ENCODE assay signal across 9 mouse cellular contexts in the genomic region with DNA sequence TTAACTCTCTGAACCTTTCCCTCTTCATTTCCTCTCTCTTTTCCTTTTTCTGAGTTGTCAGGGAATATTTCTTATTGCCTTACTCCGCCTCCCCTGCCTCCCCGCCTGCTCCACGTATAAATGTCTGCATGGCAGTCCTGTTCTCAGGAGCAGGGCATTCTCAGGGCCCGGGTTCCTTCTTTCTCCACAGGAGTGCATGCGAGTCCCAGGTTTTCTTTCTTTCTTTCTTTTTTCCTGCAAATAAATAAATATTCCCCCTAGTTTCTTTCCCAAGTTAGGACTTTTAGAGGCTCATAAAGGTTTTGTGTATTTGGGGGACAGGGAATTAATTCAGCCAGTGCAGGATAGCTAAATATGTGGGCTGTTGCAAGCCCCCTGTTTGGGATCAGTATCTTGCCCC. TPM values are rescaled to one million over a fixed set of nuclear protein-coding genes. Genes with fewer than 3 reads are reported as not detected.
DNase-seq lines count a peak whose midpoint lies in the region; ATAC-seq and TF ChIP-seq lines count a peak whose summit lies in the region.
"Had no signal": no experiment of that assay in that cellular context is flagged by ENCODE, and none has a peak within 500 bp of the region (broad histone marks: within the 10 kb centered on the region; RNA-seq: fewer than 3 reads in every experiment).

No protein-coding gene starts in this region.

- no peak for ATAC-seq in hindbrain, embryonic 12.5 days (ENCODE audit: low FRiP score)
- no peak for ATAC-seq in limb, embryonic 14.5 days (ENCODE audit: low FRiP score, low read depth)

- H3K27me3 ChIP-seq in hindbrain, embryonic 12.5 days: peaks cover 44% of the 10 kb centered on the region
- peaks cover 31% of the 10 kb centered on the region; the same call in 1 of the 2 replicates for H3K27me3 ChIP-seq in limb, embryonic 14.5 days (ENCODE audit: control insufficient read depth, insufficient read depth, low read length)

- H3K4me2 ChIP-seq in hindbrain, embryonic 12.5 days (replicated peaks): peak overlapping the region; percentile 76
- H3K4me2 ChIP-seq in limb, embryonic 14.5 days (replicated peaks; ENCODE audit: low read depth, low read length, severe bottlenecking): peak overlapping the region; percentile 72; the same call in 1 of the 2 replicates

- peak; percentile 53 for DNase-seq in NIH3T3 (ENCODE audit: low read depth)
- peak; percentile 38 to 41 for DNase-seq in adrenal gland, postnatal 36 days
- DNase-seq in limb, embryonic 14.5 days (ENCODE audit: low spot score): no peak
- DNase-seq in layer of hippocampus, adult 18-20 months (ENCODE audit: low spot score in 2 of 2): no peak
- DNase-seq in gastrocnemius, postnatal 25 days: no peak
- DNase-seq in urinary bladder, adult 18-20 months (ENCODE audit: low spot score in 2 of 2): no peak
- DNase-seq: left cerebral cortex, postnatal 4 days had no signal

- H3K27ac ChIP-seq in hindbrain, embryonic 12.5 days: 0 out of 2 replicates have a peak overlapping the region, but pooled peaks have one; percentile 52
- no peak overlapping the region for H3K27ac ChIP-seq in limb, embryonic 14.5 days (replicated peaks; ENCODE audit: low read depth, low read length)

- H3K4me3 ChIP-seq in hindbrain, embryonic 12.5 days: peak overlapping the region; percentile 83
- peak overlapping the region; percentile 91 for H3K4me3 ChIP-seq in limb, embryonic 14.5 days (replicated peaks; ENCODE audit: low read length)
- H3K4me3 ChIP-seq: erythroblast, embryonic 14.5 days had no signal

- no peaks in the 10 kb centered on the region for H3K9me3 ChIP-seq in hindbrain, embryonic 12.5 days (replicated peaks)
- H3K9me3 ChIP-seq in limb, embryonic 14.5 days (ENCODE audit: control insufficient read depth, low read length): no peaks in the 10 kb centered on the region

- TF ChIP-seq POLR2A in limb, embryonic 14.5 days (IDR thresholded peaks at IDR 0.05; ENCODE audit: borderline replicate concordance, extremely low read depth, insufficient read depth, insufficient read length): no peak

- no peaks in the 10 kb centered on the region for H3K36me3 ChIP-seq in hindbrain, embryonic 12.5 days
- no peaks in the 10 kb centered on the region for H3K36me3 ChIP-seq in limb, embryonic 14.5 days (ENCODE audit: control insufficient read depth, insufficient read depth, low read length)

- WGBS in hindbrain, embryonic 12.5 days: 9% methylated on average over 5 of the region's 5 CpGs
- WGBS in limb, embryonic 14.5 days: 23% methylated on average over 5 of the region's 5 CpGs

- peaks cover 50% of the 10 kb centered on the region for H3K4me1 ChIP-seq in hindbrain, embryonic 12.5 days
- H3K4me1 ChIP-seq in limb, embryonic 14.5 days (ENCODE audit: control insufficient read depth, insufficient read depth, low read length): peaks cover 26% of the 10 kb centered on the region; the same call in 1 of the 2 replicates

- H3K9ac ChIP-seq in hindbrain, embryonic 12.5 days: peak overlapping the region; percentile 41
- 0 out of 2 replicates have a peak overlapping the region, but pooled peaks have one; percentile 3 for H3K9ac ChIP-seq in limb, embryonic 14.5 days (ENCODE audit: low read depth, low read length, severe bottlenecking)

RNA-seq across cellular contexts. Expression of a gene that starts 2.5 kb away (rescaled TPM):
- 10 to 100 TPM; 23.4 to 30.3 TPM for total RNA-seq in adrenal gland, postnatal 36 days (2021)
- polyA plus RNA-seq in hindbrain, embryonic 12.5 days (2016; fragmentation: Nextera tagmentation; extraction: Ambion mirVana): 39.0 and 45.6 TPM in 2 replicates
- 45.1 and 73.1 TPM in 2 replicates for polyA plus RNA-seq in limb, embryonic 14.5 days (2012; rRNA removed)
- polyA plus RNA-seq in limb, embryonic 14.5 days (2014; fragmentation: Nextera tagmentation; extraction: Ambion mirVana): 15.3 and 17.6 TPM in 2 replicates
- 1 to 10 TPM; 3.6 to 4.1 TPM for total RNA-seq in layer of hippocampus, adult 18-20 months (2021)
- total RNA-seq in gastrocnemius, postnatal 25 days (2021): 10 to 100 TPM in 1 of 2 experiments, 1 to 10 TPM in 1; 9.1 to 15.6 TPM

RNA-seq across cellular contexts. Expression of a gene that starts 27.7 kb away (rescaled TPM):
- total RNA-seq in adrenal gland, postnatal 36 days (2021): 1 to 10 TPM; 5.2 to 7.2 TPM
- polyA plus RNA-seq in hindbrain, embryonic 12.5 days (2016; fragmentation: Nextera tagmentation; extraction: Ambion mirVana): 0.53 and 0.83 TPM in 2 replicates
- polyA plus RNA-seq in limb, embryonic 14.5 days (2012; rRNA removed): 0.08 and 0.13 TPM in 2 replicates
- polyA plus RNA-seq in limb, embryonic 14.5 days (2014; fragmentation: Nextera tagmentation; extraction: Ambion mirVana): 0.35 and 0.72 TPM in 2 replicates
- 1 to 10 TPM; 1.1 to 1.3 TPM for total RNA-seq in layer of hippocampus, adult 18-20 months (2021)
- total RNA-seq in gastrocnemius, postnatal 25 days (2021): 1 to 10 TPM; 1.7 to 3.8 TPM
- polyA plus RNA-seq: erythroblast, embryonic 14.5 days had no signal

Comparison
In these comparisons a context has a peak if more than half of its experiments do, and no peak if none do; other contexts are left out.
1. DNase-seq: peak in NIH3T3 (single experiment) and adrenal gland, postnatal 36 days (2 of 2); none in limb, embryonic 14.5 days (single experiment), layer of hippocampus, adult 18-20 months (0 of 2), gastrocnemius, postnatal 25 days (single experiment) and urinary bladder, adult 18-20 months (0 of 2).